ENCODE assay signal across 17 mouse cellular contexts in the genomic region with DNA sequence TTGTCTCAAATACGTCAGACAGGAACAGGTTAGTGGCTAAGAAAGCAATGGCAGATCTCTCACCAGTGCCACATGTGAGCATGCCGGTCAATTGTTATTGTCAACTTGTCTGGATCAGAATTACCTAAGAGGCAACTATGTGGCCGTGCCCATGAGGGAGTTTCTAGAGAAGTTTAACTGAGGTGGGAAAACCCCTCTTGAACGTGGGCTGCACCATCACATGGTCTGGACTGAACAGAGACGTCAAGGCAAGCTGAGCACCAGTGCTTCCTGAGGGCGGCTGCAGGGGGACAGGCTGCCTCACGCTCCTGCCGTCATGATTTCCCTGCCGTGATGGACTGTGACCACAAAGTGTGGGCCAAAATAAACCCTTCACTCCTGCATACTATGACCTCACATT. TPM values are rescaled to one million over a fixed set of nuclear protein-coding genes. Genes with fewer than 3 reads are reported as not detected.
DNase-seq lines count a peak whose midpoint lies in the region; TF ChIP-seq lines count a peak whose summit lies in the region.
"Had no signal": no experiment of that assay in that cellular context is flagged by ENCODE, and none has a peak within 500 bp of the region (broad histone marks: within the 10 kb centered on the region; RNA-seq: fewer than 3 reads in every experiment).

No protein-coding gene starts in this region.

- no peak overlapping the region for H3K4me3 ChIP-seq in CH12.LX (replicated peaks in 1 of 3; ENCODE audit: low read depth in 2 of 3, low read length in 2 of 3, poor library complexity in 1 of 3)
- H3K4me3 ChIP-seq in limb, embryonic 10.5 days: no peak overlapping the region
- H3K4me3 ChIP-seq: embryonic facial prominence, embryonic 10.5 days; heart, adult 2 months; heart, embryonic 15.5 days; hindbrain, embryonic 10.5 days; hindbrain, embryonic 15.5 days had no signal

- peaks cover 10% of the 10 kb centered on the region for H3K9me3 ChIP-seq in CH12.LX (replicated peaks; ENCODE audit: low read length)
- H3K9me3 ChIP-seq in limb, embryonic 10.5 days (replicated peaks): no peaks in the 10 kb centered on the region
- H3K9me3 ChIP-seq: embryonic facial prominence, embryonic 10.5 days; heart, embryonic 15.5 days; hindbrain, embryonic 10.5 days; hindbrain, embryonic 15.5 days had no signal

- no peak overlapping the region for H3K4me2 ChIP-seq in CH12.LX (ENCODE audit: insufficient read depth, low read depth, poor library complexity, severe bottlenecking)
- H3K4me2 ChIP-seq: heart, embryonic 11.5 days; heart, embryonic 15.5 days; hindbrain, embryonic 15.5 days had no signal

- no peak for TF ChIP-seq POLR2A in CH12.LX (IDR thresholded peaks at IDR 0.05; ENCODE audit: low read depth, low read length)

- TF ChIP-seq CTCF in CH12.LX (conservative IDR thresholded peaks at IDR 0.05 in 1 of 2, IDR thresholded peaks at IDR 0.05 in 1 of 2; ENCODE audit: low read depth in 2 of 2, low read length in 2 of 2): no peak

- no peak for TF ChIP-seq EP300 in CH12.LX (IDR thresholded peaks at IDR 0.05; ENCODE audit: low read length)

- dilution Hi-C loops in CH12.LX (cut with MboI; ENCODE audit: extremely low pct_ligation_motif_present, extremely low pct_unique_long_range_greater_than_20kb, low sequenced_read_pairs): no loop called here

- H3K27me3 ChIP-seq in CH12.LX (replicated peaks): no peaks in the 10 kb centered on the region
- no peaks in the 10 kb centered on the region for H3K27me3 ChIP-seq in limb, embryonic 10.5 days (ENCODE audit: low read depth, poor library complexity, severe bottlenecking)
- H3K27me3 ChIP-seq: heart, embryonic 15.5 days; hindbrain, embryonic 15.5 days had no signal

- in situ Hi-C loops in CH12.LX (cut with MboI; ENCODE audit: low pct_ligation_motif_present, low pct_unique_long_range_greater_than_20kb, low sequenced_read_pairs): loop anchor here (25.0 kb wide), 1 partner anchor 591 kb away; no protein-coding TSS in a partner anchor

- H3K9ac ChIP-seq in CH12.LX (ENCODE audit: insufficient read depth, low read depth): no peak overlapping the region
- H3K9ac ChIP-seq: heart, embryonic 15.5 days; hindbrain, embryonic 15.5 days had no signal

- peak; percentile 38 for DNase-seq in CD4-positive helper T cell, adult 2 months (ENCODE audit: low read depth, low spot score)
- DNase-seq in CH12.LX (ENCODE audit: extremely low read depth): peak; percentile 95
- DNase-seq in limb, embryonic 10.5 days (ENCODE audit: low spot score): no peak
- DNase-seq in urinary bladder, postnatal 10 days (ENCODE audit: low spot score): no peak
- DNase-seq in retina, embryonic 14.5 days (ENCODE audit: low spot score): no peak
- DNase-seq in frontal cortex, postnatal 36 days (ENCODE audit: low spot score in 2 of 2): no peak
- DNase-seq: adrenal gland, adult 8-10 months; adrenal gland, postnatal 36 days; cerebellum, adult 2 months; cerebellum, postnatal 10 days; gastrocnemius, postnatal 10 days; heart, adult 2 months had no signal

- H3K79me2 ChIP-seq in CH12.LX (replicated peaks; ENCODE audit: control insufficient read depth, extremely low read depth, insufficient read depth, poor library complexity, severe bottlenecking): no peaks in the 10 kb centered on the region

- peaks cover 20 to 28% of the 10 kb centered on the region in 2 experiments for H3K4me1 ChIP-seq in CH12.LX (ENCODE audit: control insufficient read depth in 1 of 2, insufficient read depth in 2 of 2)
- H3K4me1 ChIP-seq in limb, embryonic 10.5 days: peaks cover 36% of the 10 kb centered on the region

- H3K27ac ChIP-seq in CH12.LX (ENCODE audit: insufficient read depth, low read depth): peak overlapping the region; percentile 5; the same call in 1 of the 2 replicates
- H3K27ac ChIP-seq in limb, embryonic 10.5 days: peak overlapping the region; percentile 88
- H3K27ac ChIP-seq: heart, adult 2 months; heart, embryonic 15.5 days; hindbrain, embryonic 10.5 days; hindbrain, embryonic 15.5 days had no signal

- 91% methylated on average over 9 of the region's 9 CpGs for WGBS in limb, embryonic 10.5 days

- H3K36me3 ChIP-seq in CH12.LX (replicated peaks in 1 of 2; ENCODE audit: control insufficient read depth in 1 of 2, insufficient read depth in 1 of 2, low read length in 1 of 2): no peaks in the 10 kb centered on the region
- peaks cover 5% of the 10 kb centered on the region; the same call in 1 of the 2 replicates for H3K36me3 ChIP-seq in limb, embryonic 10.5 days
- H3K36me3 ChIP-seq: embryonic facial prominence, embryonic 10.5 days; heart, embryonic 15.5 days; hindbrain, embryonic 10.5 days; hindbrain, embryonic 15.5 days had no signal

- no peak; the same call in 1 of the 2 replicates for TF ChIP-seq RAD21 in CH12.LX (IDR thresholded peaks at IDR 0.05; ENCODE audit: low read depth, low read length)

TF ChIP-seq in CH12.LX, 34 proteins besides CTCF, POLR2A, EP300 and RAD21:
- no peak for TF ChIP-seq SMC3 (IDR thresholded peaks at IDR 0.05; ENCODE audit: low read depth, low read length)
- TF ChIP-seq ETS1 (conservative IDR thresholded peaks at IDR 0.05; ENCODE audit: low read depth, low read length): peak; percentile 76
- no peak for TF ChIP-seq E2F4 (IDR thresholded peaks at IDR 0.05; ENCODE audit: insufficient replicate concordance, low read depth, low read length)
- no peak for TF ChIP-seq MAFK (IDR thresholded peaks at IDR 0.05; ENCODE audit: insufficient replicate concordance, low read length)
- peak; percentile 63 for TF ChIP-seq USF2 (conservative IDR thresholded peaks at IDR 0.05; ENCODE audit: low read depth, low read length)
- TF ChIP-seq GABPA (IDR thresholded peaks at IDR 0.05; ENCODE audit: insufficient replicate concordance, low read depth, low read length): no peak
- TF ChIP-seq ZNF384 (IDR thresholded peaks at IDR 0.05; ENCODE audit: low read depth, low read length): no peak
- TF ChIP-seq MYC (IDR thresholded peaks at IDR 0.05; ENCODE audit: low read depth, low read length): peak; percentile 80
- no peak for TF ChIP-seq JUN (IDR thresholded peaks at IDR 0.05; ENCODE audit: insufficient read depth, low read depth, low read length)
- 0 out of 2 replicates have a peak, but pooled peaks have one; percentile 32 for TF ChIP-seq IRF4 (IDR thresholded peaks at IDR 0.05; ENCODE audit: low read depth, low read length)
- no peak for TF ChIP-seq CHD1 (IDR thresholded peaks at IDR 0.05; ENCODE audit: low read depth, low read length)
- no peak for TF ChIP-seq NRF1 (IDR thresholded peaks at IDR 0.05; ENCODE audit: low read depth, low read length)
- no peak for TF ChIP-seq UBTF (IDR thresholded peaks at IDR 0.05; ENCODE audit: low read depth, low read length)
- peak; percentile 49; the same call in 1 of the 2 replicates for TF ChIP-seq HCFC1 (IDR thresholded peaks at IDR 0.05; ENCODE audit: low read depth, low read length)
- TF ChIP-seq SIN3A (IDR thresholded peaks at IDR 0.05; ENCODE audit: low read length): peak; percentile 74; the same call in 1 of the 2 replicates
- no peak for TF ChIP-seq NELFE (IDR thresholded peaks at IDR 0.05; ENCODE audit: low read depth, low read length)
- no peak for TF ChIP-seq ZC3H11A (IDR thresholded peaks at IDR 0.05; ENCODE audit: low read depth, low read length)
- no peak for TF ChIP-seq TBP (conservative IDR thresholded peaks at IDR 0.05; ENCODE audit: low read depth, low read length)
- no peak for TF ChIP-seq CHD2 (IDR thresholded peaks at IDR 0.05; ENCODE audit: low read length)
- TF ChIP-seq USF1 (IDR thresholded peaks at IDR 0.05; ENCODE audit: low read depth, low read length): peak; percentile 64
- peak; percentile 39; the same call in 1 of the 2 replicates for TF ChIP-seq MXI1 (IDR thresholded peaks at IDR 0.05; ENCODE audit: low read depth, low read length)
- TF ChIP-seq BHLHE40 (IDR thresholded peaks at IDR 0.05; ENCODE audit: low read depth, low read length): peak; percentile 86
- no peak for TF ChIP-seq ELF1 (IDR thresholded peaks at IDR 0.05; ENCODE audit: low read depth, low read length)
- peak; percentile 38; the same call in 1 of the 2 replicates for TF ChIP-seq MEF2A (IDR thresholded peaks at IDR 0.05; ENCODE audit: borderline replicate concordance, low read depth, low read length)
- peak; percentile 89 for TF ChIP-seq MAX (IDR thresholded peaks at IDR 0.05; ENCODE audit: low read length)
- TF ChIP-seq ZMIZ1 (IDR thresholded peaks at IDR 0.05; ENCODE audit: low read depth, low read length): no peak
- TF ChIP-seq MAZ (IDR thresholded peaks at IDR 0.05; ENCODE audit: low read depth, low read length): 0 out of 2 replicates have a peak, but pooled peaks have one; percentile 34
- TF ChIP-seq TCF12 (IDR thresholded peaks at IDR 0.05; ENCODE audit: low read depth, low read length): 0 out of 2 replicates have a peak, but pooled peaks have one; percentile 32
- no peak for TF ChIP-seq POLR2AphosphoS2 (IDR thresholded peaks at IDR 0.05; ENCODE audit: low read depth, low read length)
- TF ChIP-seq KAT2A (IDR thresholded peaks at IDR 0.05; ENCODE audit: insufficient replicate concordance, low read length): no peak
- no peak for TF ChIP-seq RCOR1 (conservative IDR thresholded peaks at IDR 0.05; ENCODE audit: low read depth, low read length)

RNA-seq across cellular contexts. Expression of gene Rgs9, which starts 26.5 kb away (rescaled TPM):
- total RNA-seq in CH12.LX (2012; rRNA removed): 0.50 and 0.55 TPM in 2 replicates
- 1.1 and 1.2 TPM in 2 replicates for total RNA-seq in CH12.LX (2014; rRNA removed)
- 1.3 and 1.4 TPM in 2 replicates for polyA plus RNA-seq in CH12.LX (2012; ENCODE audit: insufficient read length, low read depth)
- polyA plus RNA-seq in limb, embryonic 10.5 days (2016; fragmentation: Nextera tagmentation; extraction: Ambion mirVana): 2.1 and 4.2 TPM in 2 replicates

Comparison
In these comparisons a context has a peak if more than half of its experiments do, and no peak if none do; other contexts are left out.
1. DNase-seq: peak in CD4-positive helper T cell, adult 2 months (single experiment) and CH12.LX (single experiment); none in limb, embryonic 10.5 days (single experiment), urinary bladder, postnatal 10 days (single experiment), retina, embryonic 14.5 days (single experiment) and frontal cortex, postnatal 36 days (0 of 2).